Mouse (Mus musculus) adipocyte (in vitro differentiated cells): ENCODE measurements around the gene Grip2.

Experiments used
- DNase-seq: peaks from one replicate; pipeline ENCODE4 v3.0.0-alpha.2; 2016; ENCODE audit warnings: low spot score

The Grip2 gene

GRCm38 (mm10) chr6:91728939-91729619 is 98.0 kb downstream of the Grip2 start:
- peak; percentile 50 for DNase-seq

- DNase-seq: no peak
These were observed 99.7 kb downstream of the Grip2 start for GRCm38 (mm10) chr6:91727361-91727760.

GRCm38 (mm10) chr6:91721215-91721701 is 105.8 kb downstream of the Grip2 start:
- DNase-seq: no peak

- no peak for DNase-seq
These were observed 106.3 kb downstream of the Grip2 start for GRCm38 (mm10) chr6:91720588-91721214.

- no peak for DNase-seq
These were observed 107.1 kb downstream of the Grip2 start for GRCm38 (mm10) chr6:91719865-91720533.

GRCm38 (mm10) chr6:91719042-91719747 is 107.9 kb downstream of the Grip2 start:
- peak; percentile 90 for DNase-seq

GRCm38 (mm10) chr6:91718603-91719002 is 108.4 kb downstream of the Grip2 start:
- no peak for DNase-seq

- no peak for DNase-seq
These were observed 109.0 kb downstream of the Grip2 start for GRCm38 (mm10) chr6:91718067-91718466.

GRCm38 (mm10) chr6:91715988-91716810 is 110.9 kb downstream of the Grip2 start:
- peak; percentile 36 for DNase-seq

GRCm38 (mm10) chr6:91715023-91715422 is 112.0 kb downstream of the Grip2 start:
- DNase-seq: no peak

GRCm38 (mm10) chr6:91713370-91713896 is 113.6 kb downstream of the Grip2 start:
- DNase-seq: no peak

GRCm38 (mm10) chr6:91712855-91713331 is 114.2 kb downstream of the Grip2 start:
- peak; percentile 58 for DNase-seq

- DNase-seq: no peak
These were observed 114.8 kb downstream of the Grip2 start for GRCm38 (mm10) chr6:91712097-91712854.
